Mouse (Mus musculus) telencephalon, adult 2 months (tissue): ENCODE results near the gene Slc25a35.
"Not testable (repeated sequence)": the region's sequence is repeated elsewhere in the genome, so short reads cannot be mapped to it uniquely, and the experiment has no call there.

Source experiments
- DNase-seq: peaks from one replicate; pipeline ENCODE4 v3.0.0-alpha.2; 2011; ENCODE audit warnings: low read depth, low spot score

Slc25a35 gene

DNA sequence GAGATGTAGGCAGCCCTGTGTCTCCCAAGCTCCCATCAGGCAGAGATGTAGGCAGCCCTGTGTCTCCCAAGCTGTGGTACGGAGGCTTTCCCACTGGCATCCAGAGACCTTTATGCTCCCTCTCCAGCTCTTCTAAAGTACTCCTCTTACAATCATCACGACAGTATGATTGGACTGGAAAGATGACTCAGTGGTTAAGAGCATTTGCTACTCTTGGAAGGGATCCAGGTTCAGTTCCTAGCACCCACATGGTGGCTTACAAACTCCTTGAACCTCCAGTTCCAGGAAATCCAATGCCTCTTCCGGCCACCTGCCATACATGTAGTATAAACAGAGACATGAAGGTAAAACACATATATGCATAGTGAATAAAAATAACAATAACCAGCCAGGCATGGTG, 6.3 kb upstream of the Slc25a35 start:
- DNase-seq, result no peak

GRCm38 (mm10) chr11:68962159-68962558, 5.8 kb upstream of the Slc25a35 start:
- not testable (repeated sequence) for DNase-seq

GRCm38 (mm10) chr11:68963405-68963804, 4.5 kb upstream of the Slc25a35 start:
- no peak for DNase-seq

GRCm38 (mm10) chr11:68965050-68965449, 2.9 kb upstream of the Slc25a35 start:
- DNase-seq, result no peak

DNA sequence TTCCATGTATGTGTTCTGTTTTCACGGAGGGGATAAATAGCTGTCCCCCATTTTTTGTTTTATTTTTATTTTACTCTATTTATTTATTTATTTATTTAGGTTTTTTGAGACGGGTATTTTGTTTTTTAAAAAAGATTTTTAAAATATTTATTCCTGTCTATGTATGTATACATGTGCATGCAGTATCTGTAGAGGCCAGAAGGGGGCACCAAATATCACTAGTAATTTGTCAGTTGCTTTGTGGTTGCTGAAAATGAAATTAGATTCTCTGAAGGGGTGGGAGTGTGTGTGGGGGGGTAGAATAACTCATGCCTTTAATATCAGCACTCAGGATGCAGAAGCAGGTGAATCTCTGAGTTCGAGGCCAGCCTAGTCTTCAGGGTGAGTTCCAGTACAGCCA, 2.1 kb upstream of the Slc25a35 start:
- no peak for DNase-seq

- no peak for DNase-seq
Measured at GRCm38 (mm10) chr11:68966554-68966953, 1.4 kb upstream of the Slc25a35 start.

- no peak for DNase-seq
Measured at GRCm38 (mm10) chr11:68968752-68969151, 821 bp downstream of the Slc25a35 start.

- no peak for DNase-seq
Measured at GRCm38 (mm10) chr11:68970232-68970631, 2.3 kb downstream of the Slc25a35 start.

DNA sequence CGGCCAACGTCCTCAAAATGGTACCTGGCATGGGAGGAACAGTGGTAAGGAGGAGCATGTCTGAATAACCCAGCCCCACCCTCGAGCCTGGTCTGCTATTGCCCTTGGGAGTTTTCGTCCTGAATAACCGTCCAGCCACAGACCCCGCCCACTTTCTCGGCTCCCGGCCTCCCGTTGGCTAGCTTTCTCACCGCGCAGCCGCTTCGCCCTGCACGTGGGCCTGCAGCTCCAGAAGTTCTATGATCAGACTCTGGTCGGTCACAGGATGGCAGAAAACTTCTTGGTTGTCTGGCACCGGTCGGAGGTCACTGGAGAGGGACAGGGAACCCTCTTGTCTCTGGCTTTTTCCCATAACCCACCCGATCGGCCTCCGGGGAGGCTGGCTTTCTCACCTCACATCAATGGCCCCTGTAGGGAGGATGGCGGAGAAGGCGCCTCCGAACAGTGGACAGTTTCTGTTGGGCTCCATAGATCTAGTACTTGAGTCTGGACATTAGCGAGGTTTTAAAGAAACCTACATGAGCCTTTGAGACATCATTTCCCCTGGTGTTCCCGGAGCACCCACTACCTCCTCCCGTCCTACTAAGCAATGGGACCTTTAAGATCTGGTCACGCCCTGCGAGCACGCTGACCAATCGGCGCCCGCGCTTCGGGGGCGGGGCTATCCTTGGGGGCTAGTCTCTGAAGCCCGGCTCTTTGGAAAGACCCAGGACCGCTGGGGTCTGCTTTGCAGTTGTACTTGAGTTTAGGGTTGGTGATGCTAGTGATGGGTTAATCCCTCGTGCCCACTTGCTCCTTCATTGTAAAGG, 5.5 kb downstream of the Slc25a35 start:
- DNase-seq, result not testable (repeated sequence)

DNA sequence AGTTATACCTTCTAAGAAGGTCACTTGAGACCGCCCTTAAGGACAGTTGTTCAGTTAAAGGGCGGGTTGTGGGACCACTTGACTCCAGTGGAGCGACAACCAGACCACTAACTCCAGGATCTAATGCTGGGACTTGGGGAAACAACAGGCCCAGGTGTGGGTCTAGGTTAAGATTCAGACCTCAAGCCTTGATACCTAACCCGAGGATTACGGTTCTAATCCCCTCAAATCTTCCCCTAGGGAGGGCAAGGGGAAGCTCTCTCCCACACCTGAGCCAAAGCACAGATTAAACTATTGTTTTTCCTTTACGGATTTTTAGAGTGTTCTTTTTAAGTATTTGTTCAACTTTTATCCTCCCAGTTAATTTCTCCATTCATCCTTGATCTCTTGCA, 6.1 kb downstream of the Slc25a35 start:
- DNase-seq, result no peak

DNA sequence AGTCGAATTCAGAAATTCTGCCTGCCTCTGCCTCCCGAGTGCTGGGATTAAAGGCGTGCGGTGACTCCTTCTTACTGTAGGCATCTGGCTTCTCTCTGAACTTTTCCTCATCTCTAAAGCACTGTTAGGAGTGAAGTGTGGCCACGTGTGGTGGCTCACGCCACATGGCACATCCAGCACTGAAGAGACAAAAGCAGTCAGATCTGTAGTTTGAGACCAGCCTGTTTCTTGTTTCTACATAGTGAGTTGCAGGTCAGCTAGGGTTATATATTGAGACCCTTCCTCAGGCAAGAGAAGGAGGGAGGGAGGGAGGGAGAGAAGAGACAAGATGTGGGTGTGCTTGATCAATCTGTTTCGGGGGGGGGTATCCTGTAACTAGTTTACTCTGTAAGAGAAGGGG, 7.2 kb downstream of the Slc25a35 start, which contains the start of gene Rangrf:
TSS of gene Rangrf (minus strand) at position 101 of the 400 bp plus-strand sequence.
- DNase-seq, result no peak

DNA sequence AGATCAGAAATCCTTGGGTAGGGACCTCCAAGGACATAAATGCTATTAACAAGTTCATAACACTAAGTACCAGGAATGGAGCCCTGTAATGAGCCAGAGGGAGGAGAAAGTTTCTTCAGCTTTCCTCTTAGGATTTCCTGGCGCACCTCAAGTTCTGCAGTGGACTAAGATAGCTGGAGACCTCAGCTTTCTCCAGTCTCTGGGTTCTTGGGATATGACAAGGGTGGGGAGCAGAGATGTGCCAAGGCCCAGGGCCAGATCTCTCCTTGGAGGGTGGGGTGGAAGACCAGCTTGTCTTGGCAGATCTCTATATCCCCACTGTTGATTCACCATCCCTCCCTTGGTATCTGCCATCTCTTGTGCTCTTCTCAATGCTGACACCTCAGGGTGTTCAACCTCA, 7.7 kb downstream of the Slc25a35 start:
- DNase-seq, result no peak

GRCm38 (mm10) chr11:68979320-68979733, 11.4 kb downstream of the Slc25a35 start:
- peak; percentile 52 for DNase-seq

GRCm38 (mm10) chr11:68980919-68981318, 13.0 kb downstream of the Slc25a35 start:
- DNase-seq, result no peak

DNA sequence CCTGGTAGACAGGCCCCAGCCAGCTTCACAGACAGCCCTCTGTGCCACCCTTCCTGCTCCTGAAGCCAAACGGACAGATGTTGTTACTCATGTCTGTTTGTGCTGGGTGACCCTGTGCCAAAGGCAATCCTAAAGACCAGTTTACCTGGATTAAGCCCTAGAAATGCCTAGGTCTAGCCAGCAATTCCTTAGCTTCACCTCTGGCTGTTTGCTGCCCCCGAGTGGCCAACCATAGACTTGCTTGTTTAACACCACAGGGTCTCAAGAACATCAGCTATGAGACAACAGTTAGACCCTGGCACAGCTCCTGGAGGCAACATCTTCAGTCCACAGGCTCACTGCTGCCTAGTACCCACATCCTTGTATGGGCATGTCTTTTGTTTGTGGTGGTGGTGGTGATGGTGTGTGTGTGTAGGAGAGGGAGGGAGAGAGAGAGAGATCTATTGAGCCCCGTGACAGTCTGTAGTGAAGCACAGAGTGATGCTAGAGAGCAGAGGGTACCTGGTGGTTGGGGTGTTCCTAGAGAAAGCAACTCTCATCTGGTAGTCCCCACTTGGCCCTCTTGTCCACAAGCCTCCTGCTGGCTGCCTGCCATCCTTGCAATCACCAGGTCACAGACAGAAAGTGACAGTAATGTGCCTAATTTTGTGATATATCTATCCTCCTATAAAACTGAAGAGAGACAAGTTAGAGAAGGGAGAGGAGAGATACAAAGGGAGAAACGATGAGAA, 14.9 kb downstream of the Slc25a35 start:
- no peak for DNase-seq

DNA sequence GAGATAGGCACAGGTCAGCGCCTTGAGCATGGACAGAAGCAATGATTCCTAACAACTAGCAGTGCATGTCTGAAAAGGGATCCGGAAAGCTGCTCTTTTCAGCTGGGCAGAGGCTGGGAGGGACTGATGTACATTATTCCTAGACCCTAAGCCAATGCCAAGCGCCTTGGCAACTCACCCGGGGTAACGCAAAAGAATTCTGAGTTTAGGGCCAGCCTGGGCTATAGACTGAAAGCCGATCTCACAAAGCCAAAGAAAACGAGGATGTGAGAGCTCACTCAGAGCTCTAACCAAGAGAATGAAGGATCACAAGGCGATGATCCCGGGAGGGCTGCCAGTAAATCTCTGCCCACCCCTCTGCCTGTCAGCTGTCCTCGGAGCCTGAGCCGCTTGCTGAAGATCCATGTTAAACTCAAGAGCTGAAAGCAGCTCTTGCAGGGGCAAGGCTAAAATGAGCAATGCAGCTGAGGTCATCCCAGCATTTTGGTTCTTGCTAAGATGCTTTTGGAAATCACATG, 19.5 kb downstream of the Slc25a35 start:
- DNase-seq, result no peak

DNA sequence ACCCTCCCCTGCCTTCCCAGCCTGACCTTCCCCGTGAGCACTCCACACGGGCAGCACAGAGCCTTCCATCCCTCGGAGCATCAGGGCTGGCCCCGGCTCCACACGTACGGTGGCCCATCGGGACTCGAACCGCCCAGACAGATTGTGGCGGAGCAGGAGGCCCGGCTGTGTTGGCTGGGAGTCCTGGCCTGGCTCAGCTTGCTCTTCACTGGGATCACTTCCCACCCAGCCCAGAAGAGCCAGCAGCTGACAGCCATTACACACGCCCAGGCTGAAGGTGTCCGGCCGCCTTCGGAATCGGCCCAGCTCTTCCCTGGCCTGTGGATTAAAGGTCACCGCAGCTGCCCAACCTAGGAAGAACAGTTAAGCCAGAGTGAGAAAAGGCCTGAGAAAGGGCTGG, 20.4 kb downstream of the Slc25a35 start:
- no peak for DNase-seq

- no peak for DNase-seq
Measured at GRCm38 (mm10) chr11:68993122-68993521, 25.2 kb downstream of the Slc25a35 start.

DNA sequence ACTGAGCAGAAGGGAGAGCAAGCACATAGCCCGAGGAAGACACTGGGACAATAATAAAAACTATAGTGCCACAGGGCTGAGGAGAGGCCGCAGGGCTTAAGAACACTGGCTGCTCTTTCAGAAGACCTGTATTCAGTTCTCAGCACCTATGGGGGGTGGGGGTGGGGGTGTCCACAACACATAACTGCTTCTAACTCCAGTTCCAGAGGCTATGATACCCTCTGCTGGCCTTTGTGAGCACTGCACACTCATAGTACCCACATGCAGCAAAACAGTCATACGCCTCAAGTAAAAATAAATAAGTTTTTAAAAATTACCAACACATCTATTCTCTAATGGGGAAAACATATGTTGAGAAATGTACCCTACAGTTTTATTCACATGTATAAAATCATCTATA, 26.4 kb downstream of the Slc25a35 start:
- DNase-seq, result no peak

- no peak for DNase-seq
Measured at GRCm38 (mm10) chr11:68997080-68997479, 29.1 kb downstream of the Slc25a35 start.

- DNase-seq, result not testable (repeated sequence)
Measured at GRCm38 (mm10) chr11:69002782-69003181, 34.9 kb downstream of the Slc25a35 start.

DNA sequence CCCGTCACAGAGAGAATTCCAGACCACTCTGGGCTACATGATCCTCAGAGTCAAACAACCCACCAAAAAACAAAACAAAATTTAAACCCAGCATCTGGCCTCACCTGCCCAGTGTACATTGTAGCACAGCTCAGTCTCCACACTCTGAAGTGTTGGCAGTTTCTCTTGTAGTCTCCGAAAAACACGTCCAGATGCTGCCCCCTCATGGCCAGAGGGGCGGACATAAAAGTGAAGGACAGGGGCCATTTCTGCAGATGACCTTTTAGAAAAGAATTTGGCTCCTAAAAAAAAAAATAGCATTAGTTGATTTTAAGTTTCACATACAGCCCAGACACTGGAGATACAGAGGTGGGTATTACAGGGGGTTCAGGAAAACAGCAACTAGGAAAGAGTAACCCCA, 35.7 kb downstream of the Slc25a35 start:
- no peak for DNase-seq

- peak; percentile 23 for DNase-seq
Measured at GRCm38 (mm10) chr11:69005193-69005592, 37.3 kb downstream of the Slc25a35 start.
